Mouse (Mus musculus): Measurements from ENCODE around the gene Yrdc.

The Yrdc gene

DNA sequence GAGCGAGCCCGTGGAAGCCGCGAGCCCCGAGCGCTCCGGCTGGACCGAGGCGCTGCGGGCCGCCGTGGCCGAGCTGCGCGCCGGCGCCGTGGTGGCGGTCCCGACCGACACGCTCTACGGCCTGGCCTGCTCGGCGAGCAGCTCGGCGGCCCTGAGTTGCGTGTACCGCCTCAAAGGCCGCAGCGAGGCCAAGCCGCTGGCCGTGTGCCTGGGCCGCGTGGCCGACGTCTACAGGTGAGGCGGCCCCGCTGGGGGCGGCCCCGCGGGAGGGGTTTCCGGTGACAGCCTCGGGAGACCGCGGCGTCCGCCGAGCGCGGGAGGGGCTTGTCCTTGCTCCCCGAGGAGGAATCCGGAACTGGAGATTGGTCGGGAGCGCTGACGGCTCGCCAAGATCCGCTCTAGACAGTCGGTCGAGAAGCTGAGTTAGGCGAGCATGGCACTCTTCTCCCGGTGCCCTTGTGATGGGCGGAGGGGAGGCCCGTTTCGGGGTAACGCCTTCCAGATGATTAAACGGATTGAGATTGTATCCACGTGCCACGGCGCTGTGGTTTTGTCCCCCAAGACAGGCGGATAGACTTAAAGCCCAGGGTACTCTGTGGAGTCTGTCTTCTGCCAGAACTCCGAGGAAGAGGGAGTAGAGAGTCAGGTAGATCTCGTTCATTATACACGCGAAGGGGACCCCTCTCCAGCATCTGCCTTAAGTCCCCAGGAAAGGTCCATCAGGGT lies 617 bp downstream of the Yrdc start, which contains the start of gene 1110065P20Rik:
Gene 1110065P20Rik, minus strand, starts transcription at position 264 of the 726 bp plus-strand sequence.
- peak; percentile 78 for DNase-seq

DNA sequence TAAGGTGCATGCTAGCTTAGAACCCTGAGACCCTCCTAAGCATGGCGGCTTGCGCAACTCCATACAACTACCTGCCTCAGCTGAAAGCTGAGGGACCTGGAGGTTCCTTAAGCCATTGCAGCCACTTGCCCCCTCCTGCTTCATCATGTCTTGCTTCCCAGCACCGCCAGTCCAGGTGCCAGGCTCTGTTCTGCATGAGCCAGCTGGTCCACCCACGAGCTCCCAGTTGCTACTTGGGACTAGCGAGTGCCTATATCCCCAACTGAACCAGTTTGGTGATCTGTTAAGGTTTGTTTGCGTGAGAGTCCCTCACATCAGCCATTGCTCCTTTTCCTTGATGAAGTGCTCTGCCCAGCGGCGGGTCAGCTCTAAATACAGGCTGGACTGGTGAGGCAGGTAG lies 5.8 kb downstream of the Yrdc start:
- peak; percentile 65 for DNase-seq

DNA sequence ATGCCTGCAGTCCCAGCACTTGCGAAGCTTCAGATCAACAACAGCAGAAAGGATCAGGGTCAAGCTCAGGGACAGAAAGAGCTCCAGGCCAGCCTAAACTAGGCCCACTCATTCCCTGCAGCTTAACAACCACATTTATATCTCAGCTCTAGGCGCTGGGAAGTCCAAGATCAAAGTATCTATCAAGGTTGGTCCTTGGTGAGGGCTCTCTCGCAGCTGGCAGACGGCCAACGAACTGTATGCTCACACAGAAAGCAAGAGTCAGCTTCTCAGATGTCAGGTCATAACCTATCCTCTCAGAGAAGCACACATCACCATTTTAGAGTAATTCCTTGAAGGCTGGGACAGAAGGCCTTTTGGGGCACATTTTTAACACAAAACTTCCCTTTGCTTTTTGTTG lies 7.9 kb downstream of the Yrdc start:
- DNase-seq = no peak

DNA sequence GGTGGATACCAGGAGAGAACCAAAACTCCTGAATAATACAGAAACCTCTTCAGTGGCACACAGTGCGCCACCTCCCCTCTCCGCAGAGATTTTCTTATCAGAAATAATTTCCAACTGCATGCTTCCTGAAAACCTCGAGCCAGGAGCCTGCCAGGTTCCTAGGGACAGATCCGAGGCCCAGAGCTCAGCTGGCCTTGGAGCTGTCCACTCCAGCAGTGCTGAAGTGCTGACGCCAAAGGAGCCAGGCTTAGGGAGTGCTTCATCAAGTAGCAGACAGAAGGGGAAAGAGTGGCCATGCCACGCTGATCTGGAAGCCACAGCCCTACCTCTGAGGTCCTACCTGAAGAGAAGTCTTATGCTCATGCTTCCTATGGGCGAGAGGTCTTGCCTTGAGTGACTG lies 10.0 kb downstream of the Yrdc start:
- DNase-seq = no peak

GRCm38 (mm10) chr4:124861283-124862188 lies 11.1 kb downstream of the Yrdc start, which contains the start of gene Maneal:
Gene Maneal, minus strand, starts transcription at chr4:124862171.
- no peak for DNase-seq

DNA sequence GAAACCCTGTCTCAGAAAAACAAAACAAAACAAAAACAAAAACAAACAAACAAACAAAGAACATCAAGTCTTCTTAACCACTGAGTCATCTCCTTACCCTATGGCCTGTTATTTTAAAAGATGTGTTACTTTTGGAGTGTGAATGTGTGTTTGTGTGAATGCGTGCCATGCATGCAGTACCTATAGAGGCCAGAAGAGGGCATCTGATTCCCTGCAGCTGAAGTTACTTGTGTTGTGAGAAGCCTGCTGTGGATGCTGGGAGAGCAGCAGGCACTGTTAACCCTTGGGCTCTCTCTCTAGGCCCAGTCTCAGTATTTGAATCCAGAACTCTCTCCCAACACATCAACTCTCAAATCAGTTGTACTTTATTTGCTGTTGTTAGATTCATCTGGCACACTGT lies 22.2 kb downstream of the Yrdc start:
- no peak for DNase-seq

DNA sequence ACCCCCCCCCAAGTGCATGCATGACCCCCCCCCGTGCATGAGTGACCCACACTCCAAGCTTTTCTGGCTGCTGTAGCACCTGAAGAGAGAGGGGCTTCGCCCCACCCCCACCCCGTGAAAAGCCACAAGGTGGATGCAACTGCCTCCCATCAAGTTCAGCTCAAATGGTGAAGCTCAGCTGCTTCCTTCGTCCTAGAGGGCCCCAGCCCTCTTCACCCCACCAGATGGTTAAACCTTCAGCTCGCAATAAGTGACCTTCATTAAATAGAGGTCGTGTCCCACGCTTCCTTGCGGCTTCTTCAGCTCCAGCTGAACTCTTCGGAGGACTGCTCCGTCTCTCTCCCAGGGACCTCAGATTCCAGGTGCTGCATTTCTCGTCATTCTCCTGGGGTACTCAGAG lies 30.1 kb downstream of the Yrdc start, which contains the start of gene Epha10:
Gene Epha10, plus strand, starts transcription at position 301 of the 400 bp plus-strand sequence.
- no peak for DNase-seq

DNA sequence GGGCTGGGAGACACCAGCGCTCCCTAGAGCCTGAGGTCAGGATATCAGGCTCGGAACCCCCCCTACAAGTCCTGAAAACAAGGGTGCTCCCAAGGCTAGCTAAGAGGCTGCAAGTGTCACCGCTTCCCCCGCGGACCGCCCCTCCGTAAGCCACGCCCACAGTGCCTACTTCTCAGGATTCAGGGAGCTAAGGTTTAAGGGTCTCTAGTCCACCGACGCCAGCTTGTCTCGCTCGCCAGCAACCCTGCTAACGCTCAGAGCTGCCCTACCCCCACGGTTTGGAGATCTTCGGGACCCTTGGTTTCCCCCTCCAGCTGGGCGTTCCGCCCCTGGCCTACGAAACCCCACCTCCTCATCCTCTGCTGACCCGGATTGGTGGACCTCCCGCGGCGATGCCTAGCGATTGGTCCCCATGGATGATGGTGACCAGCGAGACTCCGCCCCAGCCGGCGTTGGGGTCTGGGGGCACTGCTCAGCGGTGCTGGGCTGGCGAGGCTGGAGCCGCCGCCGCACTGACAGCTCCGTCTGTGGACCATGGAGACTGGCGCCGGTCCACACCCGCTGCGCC lies 30.9 kb downstream of the Yrdc start:
- peak; percentile 79 for DNase-seq

GRCm38 (mm10) chr4:124882151-124882729 lies 31.8 kb downstream of the Yrdc start:
- DNase-seq = no peak

DNA sequence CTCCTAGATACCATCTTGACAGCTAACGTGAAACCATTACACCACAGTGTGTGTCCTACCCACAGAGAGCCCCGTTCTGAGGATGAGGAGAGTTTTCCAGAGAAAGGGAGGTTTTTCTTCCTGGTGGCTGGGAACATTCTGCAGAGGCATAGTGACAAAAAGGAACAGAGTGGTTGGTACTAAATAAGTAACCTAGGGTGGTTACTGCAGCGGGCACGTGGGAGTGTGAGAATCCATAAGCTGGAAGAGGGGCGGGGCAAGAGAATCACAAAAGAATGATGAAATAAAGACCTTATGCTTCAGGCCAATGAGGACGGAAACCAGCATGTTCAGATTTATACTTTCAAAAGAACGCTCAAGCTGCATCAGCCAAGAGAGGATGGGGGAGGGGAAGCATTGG lies 38.2 kb downstream of the Yrdc start:
- DNase-seq = no peak

GRCm38 (mm10) chr4:124889935-124890334 lies 39.5 kb downstream of the Yrdc start:
- peak; percentile 36 for DNase-seq

GRCm38 (mm10) chr4:124890831-124891230 lies 40.4 kb downstream of the Yrdc start:
- DNase-seq = peak; percentile 71

DNA sequence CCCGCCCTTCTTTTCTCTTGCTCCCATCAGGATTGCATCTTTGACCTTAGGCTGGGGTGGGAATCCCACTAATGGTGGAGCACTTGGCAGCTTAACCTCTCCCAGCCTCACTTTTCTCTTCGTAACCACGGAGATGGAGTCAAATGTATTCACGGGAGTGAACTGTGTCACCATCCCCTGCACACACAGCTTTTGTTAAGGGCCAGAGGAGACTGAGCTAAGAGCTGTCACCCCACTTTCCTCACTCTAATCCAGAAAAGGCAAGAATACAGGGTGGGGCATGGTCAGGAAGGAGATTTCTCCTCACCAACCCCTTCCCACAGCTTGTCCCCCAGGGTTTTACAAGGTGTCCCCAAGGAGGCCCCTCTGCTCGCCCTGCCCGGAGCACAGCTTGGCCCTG lies 43.3 kb downstream of the Yrdc start:
- DNase-seq = no peak

DNA sequence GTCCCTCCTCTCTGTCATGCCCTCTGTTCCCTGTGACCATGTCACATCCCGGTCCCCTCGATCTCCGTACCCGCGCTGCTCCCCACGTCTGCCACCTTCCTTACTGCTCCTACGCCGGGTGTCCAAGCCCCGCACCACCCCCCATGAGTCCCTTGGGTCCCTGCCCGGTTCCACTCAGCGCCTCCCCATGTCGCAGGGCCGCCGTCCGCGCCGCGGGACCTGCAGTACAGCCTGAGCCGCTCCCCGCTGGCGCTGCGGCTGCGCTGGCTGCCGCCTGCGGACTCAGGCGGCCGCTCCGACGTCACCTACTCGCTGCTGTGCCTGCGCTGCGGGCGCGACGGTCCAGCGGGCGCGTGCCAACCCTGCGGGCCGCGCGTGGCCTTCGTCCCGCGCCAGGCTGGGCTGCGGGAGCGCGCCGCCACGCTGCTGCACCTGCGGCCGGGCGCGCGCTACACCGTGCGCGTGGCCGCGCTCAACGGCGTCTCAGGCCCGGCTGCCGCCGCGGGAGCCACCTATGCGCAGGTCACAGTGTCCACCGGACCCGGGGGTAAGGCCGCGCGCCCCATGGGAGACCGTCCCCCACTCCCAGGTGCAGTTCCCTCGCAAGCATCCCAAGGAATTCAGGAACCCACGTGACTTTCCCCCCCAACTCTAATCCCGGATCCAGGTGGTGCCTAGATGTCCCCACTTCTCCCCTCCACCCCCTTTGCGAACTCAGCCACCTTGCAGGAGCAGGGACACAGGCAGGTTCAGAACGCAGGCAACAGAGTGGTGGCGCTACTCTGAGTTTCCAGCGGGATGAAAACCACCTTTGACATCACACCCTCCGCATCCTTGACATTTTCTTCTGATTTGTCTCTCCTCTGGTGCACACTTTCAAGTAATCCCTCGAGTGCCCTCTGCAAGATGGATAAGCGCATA lies 44.3 kb downstream of the Yrdc start:
- DNase-seq = peak; percentile 68

DNA sequence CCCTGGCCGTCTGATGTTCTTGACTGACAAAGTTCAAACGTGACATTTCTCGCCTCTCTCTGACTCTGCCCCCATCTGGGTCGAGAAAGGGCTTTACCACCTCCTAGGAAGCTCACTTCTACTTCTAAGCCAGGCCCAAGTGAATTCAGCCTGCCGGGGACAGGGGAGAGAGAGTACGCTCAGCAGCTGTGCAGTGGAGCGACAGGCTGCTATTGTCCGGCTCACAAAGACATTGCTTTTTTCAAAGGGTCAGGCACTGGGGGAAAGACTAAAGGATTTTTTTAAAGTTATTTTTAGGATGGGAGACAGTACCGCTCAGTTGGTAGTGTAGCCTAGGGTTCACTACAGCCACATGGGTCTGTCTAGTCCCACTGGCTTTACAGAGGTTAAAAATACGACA lies 47.9 kb downstream of the Yrdc start:
- DNase-seq = no peak

DNA sequence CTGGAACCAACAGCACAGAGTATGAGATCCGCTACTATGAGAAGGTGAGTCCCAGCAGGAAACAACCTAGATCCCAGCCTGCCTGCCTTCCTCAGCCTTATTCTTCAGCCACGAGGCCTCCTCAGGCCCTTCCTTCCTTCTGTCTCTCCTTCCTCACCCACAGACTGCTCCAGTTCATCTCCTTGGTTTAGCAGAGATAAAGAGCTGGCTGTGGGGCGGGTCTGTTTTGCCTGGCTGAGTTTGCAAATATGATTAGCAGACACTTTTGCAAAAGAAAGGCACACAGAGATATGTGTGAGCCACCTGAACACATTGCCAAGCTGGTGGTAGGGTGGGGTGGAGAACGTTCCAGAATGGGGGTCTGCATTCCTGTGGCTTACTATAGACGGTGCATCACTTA lies 49.4 kb downstream of the Yrdc start:
- DNase-seq = no peak
